In the genomic region with DNA sequence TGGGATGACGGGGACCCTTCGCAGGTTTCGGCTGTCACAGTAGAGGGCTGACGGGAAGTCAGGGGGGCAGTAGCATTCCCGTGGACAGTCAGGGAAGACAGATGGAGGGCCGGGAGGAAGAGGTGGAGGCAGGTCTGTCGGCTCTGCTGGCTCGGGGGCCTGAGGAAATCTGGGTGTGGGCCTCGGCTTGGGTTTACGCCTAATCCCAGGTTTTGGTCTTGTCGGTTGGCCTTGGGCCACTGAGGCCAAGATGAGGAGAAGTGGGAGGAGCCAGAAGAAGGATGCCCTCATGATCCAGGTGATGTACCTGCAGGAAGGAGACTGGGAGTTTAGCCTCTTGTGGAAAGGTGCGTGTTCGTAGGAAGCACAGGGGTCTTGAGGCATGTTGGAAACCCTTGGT, we compare ENCODE assay signal across 25 mouse cellular contexts. TPM values are rescaled to one million over a fixed set of nuclear protein-coding genes. Genes with fewer than 3 reads are reported as not detected.
"Had no signal": no experiment of that assay in that cellular context is flagged by ENCODE, and none has a peak within 500 bp of the region (broad histone marks: within the 10 kb centered on the region; RNA-seq: fewer than 3 reads in every experiment).

No protein-coding gene starts in this region.

- H3K4me2 ChIP-seq: embryonic facial prominence, embryonic 12.5 days; embryonic facial prominence, embryonic 13.5 days; embryonic facial prominence, embryonic 15.5 days; forebrain, embryonic 12.5 days; forebrain, embryonic 13.5 days; forebrain, embryonic 15.5 days had no signal

- H3K9me3 ChIP-seq: embryonic facial prominence, embryonic 10.5 days; embryonic facial prominence, embryonic 12.5 days; embryonic facial prominence, embryonic 13.5 days; embryonic facial prominence, embryonic 15.5 days; forebrain, embryonic 10.5 days; forebrain, embryonic 12.5 days; forebrain, embryonic 13.5 days; forebrain, embryonic 15.5 days had no signal

- H3K36me3 ChIP-seq: embryonic facial prominence, embryonic 10.5 days; embryonic facial prominence, embryonic 12.5 days; embryonic facial prominence, embryonic 13.5 days; embryonic facial prominence, embryonic 15.5 days; forebrain, embryonic 10.5 days; forebrain, embryonic 12.5 days; forebrain, embryonic 15.5 days had no signal

- H3K4me3 ChIP-seq: embryonic facial prominence, embryonic 10.5 days; embryonic facial prominence, embryonic 12.5 days; embryonic facial prominence, embryonic 13.5 days; embryonic facial prominence, embryonic 15.5 days; erythroblast, embryonic 14.5 days; forebrain, embryonic 10.5 days; forebrain, embryonic 12.5 days; forebrain, embryonic 13.5 days; forebrain, embryonic 15.5 days; heart, adult 2 months had no signal

- H3K27ac ChIP-seq: embryonic facial prominence, embryonic 10.5 days; embryonic facial prominence, embryonic 12.5 days; embryonic facial prominence, embryonic 13.5 days; forebrain, embryonic 10.5 days; forebrain, embryonic 12.5 days; forebrain, embryonic 13.5 days; forebrain, embryonic 15.5 days had no signal

- ATAC-seq: forebrain, embryonic 13.5 days; forebrain, embryonic 15.5 days; forebrain, postnatal 0 days had no signal

- DNase-seq: cerebellum, adult 2 months; cerebellum, adult 8-10 months; cerebellum, adult 9-10 months; cerebellum, adult 9-11 months; cerebellum, postnatal 14 days; cerebellum, postnatal 25 days; cerebellum, postnatal 36 days; embryo, embryonic 11 days; forebrain, postnatal 0 days; gastrocnemius, adult 2 months; gastrocnemius, postnatal 10 days; gastrocnemius, postnatal 14 days; gastrocnemius, postnatal 25 days; gastrocnemius, postnatal 36 days; heart, adult 18-20 months; heart, adult 2 months had no signal

- H3K27me3 ChIP-seq: embryonic facial prominence, embryonic 15.5 days; forebrain, embryonic 15.5 days had no signal

- H3K9ac ChIP-seq: embryonic facial prominence, embryonic 12.5 days; embryonic facial prominence, embryonic 13.5 days; embryonic facial prominence, embryonic 15.5 days; forebrain, embryonic 12.5 days; forebrain, embryonic 13.5 days; forebrain, embryonic 15.5 days; forebrain, postnatal 0 days had no signal

RNA-seq across cellular contexts. Expression of a gene that starts 6.1 kb away (rescaled TPM):
- polyA plus RNA-seq: erythroblast, embryonic 14.5 days had no signal

RNA-seq across cellular contexts. Expression of a gene that starts 7.3 kb away (rescaled TPM):
- polyA plus RNA-seq: erythroblast, embryonic 14.5 days had no signal
